Comparison of ENCODE assay signal across 26 mouse cellular contexts in genomic region chr13:40022609-40023008, GRCm38 (mm10).
"Had no signal": no experiment of that assay in that cellular context is flagged by ENCODE, and none has a peak within 500 bp of the region (broad histone marks: within the 10 kb centered on the region; RNA-seq: fewer than 3 reads in every experiment).

No protein-coding gene starts in this region.

- ATAC-seq: liver, embryonic 12.5 days; liver, postnatal 0 days; lung, postnatal 0 days; midbrain, embryonic 13.5 days; midbrain, embryonic 15.5 days; midbrain, embryonic 16.5 days had no signal

- H3K4me1 ChIP-seq: limb, embryonic 10.5 days; limb, embryonic 12.5 days; limb, embryonic 13.5 days; limb, embryonic 15.5 days; liver, embryonic 12.5 days; liver, embryonic 13.5 days; liver, embryonic 15.5 days; lung, embryonic 15.5 days; megakaryocyte, embryonic 14.5 days; midbrain, embryonic 10.5 days; midbrain, embryonic 12.5 days; midbrain, embryonic 13.5 days; midbrain, embryonic 15.5 days had no signal

- H3K4me3 ChIP-seq: limb, embryonic 10.5 days; limb, embryonic 12.5 days; limb, embryonic 13.5 days; limb, embryonic 15.5 days; liver, embryonic 12.5 days; liver, embryonic 13.5 days; liver, embryonic 15.5 days; lung, embryonic 15.5 days; megakaryocyte, embryonic 14.5 days; midbrain, embryonic 10.5 days; midbrain, embryonic 12.5 days; midbrain, embryonic 13.5 days; midbrain, embryonic 15.5 days; myocyte had no signal

- DNase-seq: left cerebral cortex, postnatal 4 days; liver; liver, embryonic 13.5 days; liver, postnatal 0 days; lung, adult 18-20 months; lung, embryonic 14.5 days; lung, postnatal 10 days; lung, postnatal 14 days; lung, postnatal 36 days; lung, postnatal 4 days; midbrain, embryonic 14.5 days had no signal
